Mouse (Mus musculus) bone marrow macrophage, adult 2 months (primary cell): ENCODE data around the gene Ly86.

Source experiments
- CTCF ChIP-seq: IDR thresholded peaks from 2 replicates; pipeline ENCODE4 v1.5.1; 2012; ENCODE audit warnings: low read depth, mild to moderate bottlenecking, low read length, moderate library complexity
- POLR2A ChIP-seq: IDR thresholded peaks from 2 replicates; pipeline ENCODE4 v1.6.1; 2012; ENCODE audit warnings: mild to moderate bottlenecking, low read depth, low read length, borderline replicate concordance

GRCm38 (mm10) chr13:37403708-37404107 lies 58.7 kb downstream of the Ly86 start:
- TF ChIP-seq POLR2A (no peak), CTCF (no peak)
